Mouse (Mus musculus) gastrocnemius, postnatal 25 days (tissue): ENCODE data around the gene Ifit1bl1. TPM values are rescaled to one million over a fixed set of nuclear protein-coding genes. Genes with fewer than 3 reads are reported as not detected.
"Not testable (repeated sequence)": the region's sequence is repeated elsewhere in the genome, so short reads cannot be mapped to it uniquely, and the experiment has no call there.

Experiments used
- DNase-seq: peaks from one replicate; pipeline ENCODE4 v3.0.0; 2022
- long read RNA-seq, 2 experiments: library from polyadenylated mRNA; stranded (forward); transcript quantifications; one replicate each; pipeline ENCODE4 v2.0.0; 2021
- total RNA-seq, 2 experiments: library from RNA; stranded (reverse); gene quantifications; 1 replicate in 1 of 2; 2 replicates in 1 of 2; pipeline ENCODE4 v1.2.3; 2021

The Ifit1bl1 gene
- not detected for total RNA-seq
- long read RNA-seq, experiment 1 = 0 reads
- long read RNA-seq, experiment 2 = 0 reads

GRCm38 (mm10) chr19:34601888-34602287, at the start of gene Ifit1bl1:
TSS of gene Ifit1bl1 (minus strand) at chr19:34601956.
- not testable (repeated sequence) for DNase-seq

- DNase-seq = no peak
Measured at GRCm38 (mm10) chr19:34650997-34651396, 49.2 kb upstream of the Ifit1bl1 start.

GRCm38 (mm10) chr19:34650276-34650675, 48.5 kb upstream of the Ifit1bl1 start:
- DNase-seq = no peak

GRCm38 (mm10) chr19:34647630-34648029, 45.9 kb upstream of the Ifit1bl1 start:
- DNase-seq = not testable (repeated sequence)

GRCm38 (mm10) chr19:34642616-34643015, 40.9 kb upstream of the Ifit1bl1 start:
- DNase-seq = no peak

- no peak for DNase-seq
Measured at GRCm38 (mm10) chr19:34640623-34641022, 38.9 kb upstream of the Ifit1bl1 start, which contains the start of the genes Ifit1bl2 and Ifit1. TSS of gene Ifit1bl2 (minus strand) at chr19:34640743. TSS of gene Ifit1 (plus strand) at chr19:34640871.

- DNase-seq = peak; percentile 30
Measured at GRCm38 (mm10) chr19:34636933-34637557, 35.3 kb upstream of the Ifit1bl1 start.

- DNase-seq = no peak
Measured at GRCm38 (mm10) chr19:34633484-34633883, 31.7 kb upstream of the Ifit1bl1 start.

- DNase-seq = no peak
Measured at GRCm38 (mm10) chr19:34631487-34631886, 29.7 kb upstream of the Ifit1bl1 start.

GRCm38 (mm10) chr19:34627496-34627895, 25.7 kb upstream of the Ifit1bl1 start:
- no peak for DNase-seq

- no peak for DNase-seq
Measured at GRCm38 (mm10) chr19:34624663-34625062, 22.9 kb upstream of the Ifit1bl1 start.

- DNase-seq = no peak
Measured at GRCm38 (mm10) chr19:34623781-34624180, 22.0 kb upstream of the Ifit1bl1 start.

- DNase-seq = no peak
Measured at GRCm38 (mm10) chr19:34620871-34621270, 19.1 kb upstream of the Ifit1bl1 start.

GRCm38 (mm10) chr19:34612243-34613001, 10.7 kb upstream of the Ifit1bl1 start:
- DNase-seq = not testable (repeated sequence)

- DNase-seq = not testable (repeated sequence)
Measured at GRCm38 (mm10) chr19:34610118-34610517, 8.4 kb upstream of the Ifit1bl1 start.

- peak; percentile 27 for DNase-seq
Measured at GRCm38 (mm10) chr19:34607237-34608051, 5.7 kb upstream of the Ifit1bl1 start, which contains the start of gene Ifit3b. TSS of gene Ifit3b (plus strand) at chr19:34607970.

GRCm38 (mm10) chr19:34605472-34605871, 3.7 kb upstream of the Ifit1bl1 start:
- no peak for DNase-seq

- not testable (repeated sequence) for DNase-seq
Measured at GRCm38 (mm10) chr19:34599250-34599649, 2.5 kb downstream of the Ifit1bl1 start.

- peak; percentile 30 for DNase-seq
Measured at GRCm38 (mm10) chr19:34598341-34598740, 3.4 kb downstream of the Ifit1bl1 start.

- no peak for DNase-seq
Measured at GRCm38 (mm10) chr19:34596811-34597210, 4.9 kb downstream of the Ifit1bl1 start.

GRCm38 (mm10) chr19:34594523-34594922, 7.2 kb downstream of the Ifit1bl1 start:
- DNase-seq = not testable (repeated sequence)

GRCm38 (mm10) chr19:34593456-34593855, 8.3 kb downstream of the Ifit1bl1 start:
- no peak for DNase-seq
